Mouse (Mus musculus): Measurements from ENCODE around the gene Numbl.

Gene Numbl

DNA sequence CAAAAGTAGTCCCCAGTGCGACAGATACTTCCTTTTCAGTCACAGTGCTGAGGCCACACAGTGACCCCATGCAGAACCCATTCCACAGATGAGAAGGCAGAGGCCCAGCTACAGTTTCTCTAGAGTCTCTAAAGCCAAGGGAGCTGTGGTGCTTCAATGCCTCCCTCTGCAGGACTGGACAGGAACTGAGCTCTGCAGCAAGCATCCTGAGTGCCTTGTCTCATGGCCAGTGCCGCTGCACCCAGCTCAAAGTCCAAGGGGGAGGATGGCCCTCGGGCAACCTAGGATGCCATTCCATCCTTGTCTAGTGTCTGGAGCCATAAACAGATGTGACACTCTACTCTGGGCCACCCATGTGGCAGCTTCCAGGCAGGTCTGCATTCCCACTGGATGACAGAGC, 2.5 kb upstream of the Numbl start:
- no peak for DNase-seq (ENCODE audit: low read depth)

DNA sequence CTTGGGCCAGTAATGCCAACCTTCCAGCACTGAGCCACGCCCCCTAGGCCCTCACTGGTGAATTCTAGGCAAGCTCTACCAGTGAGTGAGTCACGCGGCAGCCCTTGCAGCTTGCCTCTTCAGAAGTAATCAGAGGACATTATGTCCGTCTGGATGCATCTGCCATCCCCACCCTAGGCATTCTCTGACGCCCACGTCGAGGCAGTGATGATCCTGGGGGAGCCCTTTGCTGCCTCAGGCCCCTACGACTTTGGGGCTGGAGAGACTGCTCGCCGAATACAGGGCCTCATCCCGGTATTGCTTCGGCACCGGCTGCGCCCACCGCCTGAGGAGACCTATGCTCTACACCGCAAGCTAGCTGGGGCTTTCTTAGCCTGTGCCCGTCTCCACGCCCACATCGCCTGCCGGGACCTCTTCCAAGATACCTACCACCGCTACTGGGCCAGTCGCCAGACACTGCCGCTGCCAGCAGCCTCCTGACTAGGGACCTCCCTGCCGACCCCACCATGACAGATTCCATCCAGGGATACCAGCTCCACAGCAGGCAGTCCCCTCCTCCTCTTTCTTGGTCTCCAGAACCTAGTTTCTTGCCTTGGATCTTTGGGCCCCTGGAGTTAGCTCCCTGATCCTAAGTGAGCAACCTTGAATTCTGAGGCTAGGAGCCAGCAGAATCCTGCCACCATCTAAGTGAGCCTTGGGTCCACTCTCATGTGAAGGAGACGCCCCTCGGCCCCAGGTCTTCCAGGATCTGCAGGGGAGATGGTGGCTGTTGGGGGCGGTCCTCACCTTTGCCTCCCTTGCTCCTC, 984 bp upstream of the Numbl start:
- peak; percentile 78 for DNase-seq (ENCODE audit: low read depth)

DNA sequence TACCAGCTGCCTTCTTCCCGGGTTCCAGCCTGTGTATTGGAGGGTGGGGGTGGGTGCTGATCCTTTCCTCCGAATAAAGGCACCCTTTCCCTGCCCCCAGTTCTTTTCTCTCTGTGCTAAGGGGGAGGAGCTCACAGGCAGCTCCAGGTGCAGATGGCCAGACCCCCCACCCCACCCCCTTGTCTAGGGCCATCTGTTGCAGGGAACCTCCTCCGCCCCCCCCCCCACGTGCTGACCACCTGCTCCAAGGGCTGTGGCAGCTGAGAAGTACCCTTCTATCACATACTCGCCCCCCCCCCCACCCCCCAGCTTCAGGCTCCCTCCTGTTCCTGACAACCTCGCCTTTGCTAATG, 405 bp upstream of the Numbl start:
- no peak for DNase-seq (ENCODE audit: low read depth)

DNA sequence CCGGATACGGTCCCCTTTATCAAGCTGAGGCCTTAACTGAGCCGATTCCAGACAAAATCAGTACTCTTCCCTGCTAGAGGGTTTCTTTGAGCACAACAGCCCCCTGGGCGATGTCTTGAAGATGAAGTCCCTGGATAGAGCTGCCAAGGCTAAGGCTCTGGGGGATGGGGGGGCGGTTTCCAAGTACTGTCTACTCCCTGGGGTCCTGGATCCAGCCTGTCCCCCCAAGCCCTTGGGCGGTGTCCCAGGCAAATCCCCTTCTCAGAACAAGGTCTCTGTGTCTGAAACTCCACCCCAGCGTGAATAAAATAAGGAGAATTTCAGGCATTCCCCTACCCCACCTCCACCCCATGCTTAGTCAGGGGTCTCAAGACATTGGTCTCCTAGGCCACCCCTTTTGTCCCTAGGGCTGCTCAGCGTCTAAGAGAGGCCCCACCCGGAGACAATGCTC, 1.1 kb downstream of the Numbl start:
- no peak for DNase-seq (ENCODE audit: low read depth)

DNA sequence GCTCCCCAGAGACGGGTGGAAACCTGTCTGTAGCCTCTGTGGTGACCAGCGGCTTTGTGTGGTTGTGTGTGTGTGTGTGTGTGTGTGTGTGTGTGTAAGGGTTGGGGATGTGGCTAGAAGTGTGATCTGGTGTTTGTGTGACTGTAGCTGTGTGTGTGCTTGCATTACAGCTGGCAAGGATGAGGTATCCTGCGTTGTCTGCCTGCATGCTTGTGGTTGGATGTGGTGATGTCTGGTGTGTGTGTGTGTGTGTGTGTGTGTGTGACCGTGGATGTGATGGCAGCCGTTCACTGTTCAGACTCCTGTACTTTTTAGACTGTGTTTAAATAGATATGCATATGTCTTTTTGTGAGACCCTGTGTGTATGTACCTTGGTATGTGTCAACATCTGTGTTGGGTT, 1.5 kb downstream of the Numbl start:
- DNase-seq (ENCODE audit: low read depth), result peak; percentile 38

DNA sequence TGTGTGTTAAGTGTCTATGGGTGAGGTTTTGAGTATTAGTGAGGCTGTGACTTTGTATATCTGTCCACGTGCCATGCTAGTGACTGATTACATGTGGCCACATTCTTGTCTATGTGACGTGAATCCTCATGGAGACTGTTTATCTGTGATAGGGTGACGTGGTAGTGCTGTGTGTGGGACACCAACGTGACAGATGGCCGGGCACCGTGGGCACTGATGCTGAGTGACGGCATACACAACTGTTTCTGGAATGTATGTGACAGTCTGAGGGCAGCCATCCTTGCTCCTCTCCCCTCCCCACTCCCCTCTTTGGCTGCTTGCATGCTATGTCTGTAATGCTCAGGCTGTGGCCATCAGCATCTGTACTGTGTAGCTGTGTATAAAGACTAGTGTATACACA, 2.6 kb downstream of the Numbl start:
- no peak for DNase-seq (ENCODE audit: low read depth)

DNA sequence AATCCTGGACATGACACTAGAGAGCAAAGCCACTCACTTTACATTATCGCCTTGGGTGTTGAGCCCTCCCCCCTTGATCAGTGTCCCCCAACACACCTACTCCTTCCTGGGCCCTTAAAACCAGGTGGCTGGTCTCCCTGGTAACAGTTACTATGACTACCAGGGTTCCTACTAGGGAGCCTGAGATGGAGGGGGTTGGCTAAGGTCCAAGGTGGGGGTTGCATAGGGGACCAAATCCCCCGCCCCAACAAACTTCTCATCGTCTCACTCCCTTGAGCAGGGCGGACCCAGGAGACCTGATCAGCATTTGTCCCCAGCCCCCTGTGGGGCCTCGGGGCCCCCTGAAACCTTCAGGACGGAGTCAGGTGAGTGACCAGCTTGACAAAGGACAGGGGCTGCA, 3.7 kb downstream of the Numbl start:
- no peak for DNase-seq (ENCODE audit: low read depth)

DNA sequence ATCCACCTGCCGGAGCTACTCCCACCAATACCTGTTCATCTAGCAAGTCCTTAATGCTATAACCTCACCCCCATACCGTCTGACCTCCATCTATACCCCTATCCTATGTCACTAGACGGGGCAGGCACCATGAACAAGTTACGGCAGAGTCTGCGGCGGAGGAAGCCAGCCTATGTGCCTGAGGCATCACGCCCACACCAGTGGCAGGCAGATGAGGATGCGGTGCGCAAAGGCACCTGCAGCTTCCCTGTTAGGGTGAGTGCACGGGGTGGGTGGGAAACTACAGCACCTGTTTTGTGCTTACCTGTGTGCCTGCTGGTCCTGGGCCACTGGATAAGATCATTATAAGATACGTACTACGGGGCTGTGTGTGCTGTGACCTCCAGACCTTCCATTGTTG, 6.5 kb downstream of the Numbl start:
- DNase-seq (ENCODE audit: low read depth), result no peak

DNA sequence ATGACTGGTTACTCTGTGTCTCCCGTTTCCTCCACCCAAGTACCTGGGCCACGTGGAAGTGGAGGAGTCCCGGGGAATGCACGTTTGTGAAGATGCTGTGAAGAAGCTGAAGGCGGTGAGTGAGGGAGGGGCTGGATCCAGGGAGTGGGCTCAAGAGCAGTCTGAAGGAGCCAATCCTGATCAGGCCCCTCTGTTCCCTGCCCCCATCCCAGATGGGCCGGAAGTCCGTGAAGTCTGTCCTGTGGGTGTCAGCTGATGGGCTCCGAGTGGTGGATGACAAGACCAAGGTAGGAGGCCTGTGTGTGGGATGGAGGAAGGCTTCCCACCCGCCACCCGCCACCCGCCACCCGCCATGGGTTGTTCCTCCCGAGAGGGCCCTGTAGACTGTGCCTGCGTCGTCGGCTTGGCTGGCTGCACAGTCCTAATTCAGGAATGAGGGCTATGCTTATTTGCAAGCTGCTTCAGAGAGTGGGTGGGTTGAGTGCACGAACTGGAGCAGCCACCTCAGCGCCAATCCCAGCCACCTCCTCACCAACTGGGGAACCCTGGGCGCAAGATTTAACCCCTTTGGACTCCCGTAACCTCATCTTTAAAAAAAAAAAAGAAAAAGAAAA, 8.4 kb downstream of the Numbl start:
- DNase-seq (ENCODE audit: low read depth), result no peak

DNA sequence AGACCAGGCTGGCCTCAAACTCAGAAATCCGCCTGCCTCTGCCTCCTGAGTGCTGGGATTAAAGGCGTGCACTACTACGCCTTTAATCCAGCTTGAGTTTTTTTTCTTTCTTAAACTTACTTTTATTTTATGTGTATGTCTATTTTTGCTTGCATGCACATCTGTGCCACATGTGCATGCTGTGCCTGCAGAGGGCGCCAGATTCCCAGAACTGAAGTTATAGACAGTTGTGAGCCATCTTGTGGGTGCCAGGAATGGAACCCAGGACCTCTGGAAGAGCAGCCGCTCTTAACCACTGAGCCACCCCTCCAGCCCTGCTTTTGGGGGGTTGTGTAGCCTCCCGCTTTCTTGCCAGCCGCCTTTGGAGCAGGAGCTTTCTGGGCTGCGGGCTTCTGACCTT, 13.2 kb downstream of the Numbl start:
- DNase-seq (ENCODE audit: low read depth), result no peak

DNA sequence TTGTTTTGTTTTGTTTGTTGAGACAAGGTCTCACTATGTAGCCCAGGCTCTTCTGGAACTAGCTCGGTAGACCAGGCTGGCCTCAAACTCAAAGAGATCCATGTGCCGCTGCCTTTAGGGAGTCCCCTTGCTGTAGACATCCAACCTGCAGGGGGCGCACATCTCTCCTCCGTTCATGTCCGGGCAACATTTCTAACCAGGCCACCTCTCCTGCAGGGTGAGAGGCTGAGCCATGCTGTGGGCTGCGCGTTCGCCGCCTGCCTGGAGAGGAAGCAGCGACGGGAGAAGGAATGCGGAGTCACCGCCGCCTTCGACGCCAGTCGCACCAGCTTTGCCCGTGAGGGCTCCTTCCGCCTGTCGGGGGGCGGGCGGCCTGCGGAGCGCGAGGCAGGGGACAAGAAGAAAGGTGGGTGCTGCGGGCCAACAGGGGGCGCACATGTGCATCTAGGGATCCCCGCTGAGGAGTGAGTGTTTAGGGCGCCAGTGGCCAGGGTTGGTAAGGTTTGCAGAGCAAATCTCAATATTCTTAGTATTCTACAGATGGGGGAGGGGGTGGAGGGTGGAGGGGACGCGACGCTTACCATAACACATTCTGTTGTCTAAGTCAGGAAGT, 15.6 kb downstream of the Numbl start:
- DNase-seq (ENCODE audit: low read depth), result no peak

DNA sequence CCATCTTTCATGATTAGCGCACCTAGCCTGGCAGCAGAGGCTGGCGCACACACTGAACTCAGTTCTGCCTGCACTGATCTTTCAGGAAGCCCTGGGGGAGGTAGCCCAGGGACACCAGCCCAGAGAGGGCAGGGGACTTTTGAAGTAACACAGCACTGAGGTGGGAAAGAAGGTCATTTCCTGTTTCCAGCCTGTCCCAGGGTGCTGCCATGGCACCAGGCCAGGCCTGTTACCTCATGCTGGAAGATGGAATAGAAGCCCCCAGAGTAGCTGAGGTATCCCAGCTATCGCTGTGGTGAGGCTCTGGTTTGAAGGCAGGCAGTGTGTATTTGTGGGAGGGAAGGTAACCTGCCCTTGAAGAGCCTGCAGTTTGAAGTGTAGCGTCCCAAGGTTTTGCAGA, 16.7 kb downstream of the Numbl start:
- DNase-seq (ENCODE audit: low read depth), result no peak

DNA sequence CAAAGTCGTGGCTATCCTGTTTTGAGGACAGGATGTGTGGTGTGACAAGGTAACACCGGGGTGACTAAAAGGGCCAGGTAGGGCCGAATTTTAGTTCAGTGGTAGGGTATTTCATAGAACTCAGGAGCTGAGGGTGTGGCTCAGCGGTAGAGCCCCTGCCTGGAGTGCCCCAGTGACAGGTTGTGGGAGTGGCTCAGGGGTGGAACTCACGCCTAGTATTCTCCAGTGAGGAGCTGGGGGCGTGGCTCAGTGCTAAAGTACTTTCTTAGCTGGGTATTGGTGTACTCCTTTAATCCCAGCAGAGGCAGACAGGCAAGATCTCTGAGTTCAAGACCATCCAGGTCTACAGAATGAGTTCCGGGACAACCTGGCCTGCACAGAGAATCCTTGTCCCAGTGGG, 17.8 kb downstream of the Numbl start:
- no peak for DNase-seq (ENCODE audit: low read depth)

DNA sequence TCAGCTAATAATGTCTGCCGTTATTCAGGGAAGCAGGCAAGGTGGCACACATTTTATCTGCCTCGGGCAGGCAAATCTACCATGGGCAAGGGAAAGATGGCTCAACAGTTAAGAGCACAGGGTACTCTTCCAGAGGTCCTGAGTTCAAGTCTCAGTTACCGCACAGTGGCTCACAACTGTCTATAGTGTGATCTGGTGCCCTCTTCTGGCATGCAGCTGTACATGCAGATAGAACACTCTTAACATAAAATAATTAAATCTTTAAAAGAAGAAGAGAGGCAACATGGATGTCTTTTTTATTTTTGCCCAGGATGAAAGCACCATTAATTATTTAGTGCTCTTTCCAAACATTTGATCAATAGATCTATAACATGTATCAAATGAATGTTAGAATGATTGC, 19.0 kb downstream of the Numbl start:
- no peak for DNase-seq (ENCODE audit: low read depth)

DNA sequence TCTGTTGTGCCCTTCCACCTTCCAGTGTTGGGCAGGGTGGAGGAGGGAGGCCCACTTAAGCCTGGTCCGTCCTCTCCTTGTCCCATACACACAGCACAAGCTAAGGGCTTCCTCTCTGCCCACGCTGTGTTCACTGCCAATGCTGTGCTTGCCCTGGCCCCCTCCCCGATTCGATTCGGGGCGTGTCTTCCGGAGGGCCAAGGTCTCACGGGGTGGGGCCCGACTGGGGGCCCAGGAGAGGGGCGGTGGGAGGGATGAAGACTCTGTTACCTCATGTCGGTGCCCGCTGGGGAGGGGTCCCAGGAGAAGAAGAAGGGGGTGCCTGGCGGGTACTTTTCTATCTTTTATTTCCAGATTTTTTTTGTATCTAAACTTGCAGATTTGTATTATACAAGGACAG, 23.5 kb downstream of the Numbl start:
- no peak for DNase-seq (ENCODE audit: low read depth)

DNA sequence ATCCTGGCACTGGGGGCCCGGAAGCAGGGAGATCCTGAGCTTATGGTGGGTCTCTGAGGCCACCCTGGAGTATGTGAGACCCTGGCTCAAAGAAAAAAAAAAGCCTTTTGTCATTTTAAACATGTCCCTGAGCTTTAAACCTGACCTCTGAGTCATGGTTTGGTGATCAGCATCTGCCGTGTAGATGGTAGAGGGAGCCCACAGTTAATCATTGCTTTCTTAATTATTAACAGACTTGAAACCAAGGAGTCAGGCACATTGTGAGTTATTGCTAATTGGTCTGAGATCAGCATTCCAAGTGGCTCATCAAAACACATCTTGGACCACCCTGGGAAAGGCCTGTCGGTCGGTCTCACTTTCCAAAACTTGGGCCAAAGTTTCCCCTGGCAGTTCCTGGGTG, 24.0 kb downstream of the Numbl start:
- no peak for DNase-seq (ENCODE audit: low read depth)

DNA sequence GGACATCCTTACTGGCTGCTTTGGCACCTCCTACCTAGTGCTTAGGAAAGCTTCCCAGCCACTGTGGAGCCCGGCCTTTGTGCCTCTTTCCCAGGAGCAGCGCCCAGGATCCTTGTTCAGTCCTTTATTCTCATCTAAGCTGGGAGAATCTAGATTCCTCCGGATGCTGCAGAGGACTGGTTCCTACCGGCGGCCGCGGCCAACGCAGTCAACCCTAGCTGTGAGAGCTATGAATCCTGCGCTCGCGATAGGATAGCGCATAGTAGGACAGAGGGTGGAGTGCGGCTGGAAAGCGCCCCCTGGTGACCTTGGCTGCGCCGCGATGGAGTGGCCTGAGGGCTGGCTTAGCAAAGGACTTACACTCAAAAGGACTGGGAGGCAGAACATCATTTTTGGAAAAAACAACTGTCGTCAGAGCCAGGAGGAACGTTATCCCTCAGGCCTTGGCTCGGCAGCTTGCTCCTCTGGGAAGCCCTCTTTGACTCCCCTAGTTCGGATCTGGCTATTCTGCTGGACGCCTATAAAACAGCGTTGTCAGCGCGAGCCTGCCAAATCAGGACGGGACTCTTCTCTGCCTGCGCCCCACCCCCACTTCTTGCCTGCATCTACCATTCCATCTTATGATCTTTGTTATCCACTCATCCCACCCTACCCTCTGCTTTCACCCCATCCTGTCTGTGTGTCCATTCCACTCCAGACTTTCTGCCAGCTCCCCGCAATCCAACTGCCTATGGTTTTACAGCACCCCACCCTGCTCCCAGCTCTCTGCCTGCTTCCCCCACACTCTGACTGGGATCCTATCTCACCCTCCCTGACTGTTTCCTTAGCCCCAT, 26.8 kb downstream of the Numbl start:
- DNase-seq (ENCODE audit: low read depth), result no peak

DNA sequence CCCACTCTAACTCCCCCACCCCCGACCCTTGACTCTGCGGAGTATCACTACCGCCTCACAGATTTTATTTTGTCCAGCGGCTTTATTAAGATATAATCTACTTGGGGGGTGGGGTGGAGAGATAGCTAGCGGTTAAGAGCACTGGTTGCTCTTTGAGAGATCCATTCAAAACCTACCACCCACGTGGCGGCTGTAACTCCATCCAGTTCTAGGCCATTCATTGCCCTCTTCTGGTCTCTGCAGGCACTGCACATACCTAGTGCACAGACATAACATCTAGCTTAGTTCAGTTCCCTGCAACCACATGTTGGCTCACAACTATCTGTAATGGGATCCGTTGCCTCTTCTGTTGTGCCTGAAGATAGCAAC, 27.4 kb downstream of the Numbl start:
- peak; percentile 35 for DNase-seq (ENCODE audit: low read depth)

DNA sequence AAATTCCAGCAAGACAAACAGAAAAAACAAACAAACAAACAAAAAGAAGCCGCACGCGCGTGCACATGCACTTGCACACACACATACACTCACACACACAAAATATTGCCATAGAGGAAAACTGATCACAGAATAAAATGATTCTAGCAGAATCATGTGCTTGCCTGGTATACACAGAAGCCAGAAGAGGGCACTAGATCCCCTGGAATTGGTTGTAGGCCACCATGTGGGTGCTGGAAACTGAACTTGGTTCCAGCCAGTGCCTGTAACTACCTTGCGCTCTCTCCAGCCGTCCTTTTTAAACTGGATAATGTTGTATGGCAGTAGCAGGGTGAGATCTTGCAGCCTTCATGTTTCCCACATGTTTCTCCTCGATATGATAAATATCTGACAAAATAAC, 30.5 kb downstream of the Numbl start:
- DNase-seq (ENCODE audit: low read depth), result no peak

DNA sequence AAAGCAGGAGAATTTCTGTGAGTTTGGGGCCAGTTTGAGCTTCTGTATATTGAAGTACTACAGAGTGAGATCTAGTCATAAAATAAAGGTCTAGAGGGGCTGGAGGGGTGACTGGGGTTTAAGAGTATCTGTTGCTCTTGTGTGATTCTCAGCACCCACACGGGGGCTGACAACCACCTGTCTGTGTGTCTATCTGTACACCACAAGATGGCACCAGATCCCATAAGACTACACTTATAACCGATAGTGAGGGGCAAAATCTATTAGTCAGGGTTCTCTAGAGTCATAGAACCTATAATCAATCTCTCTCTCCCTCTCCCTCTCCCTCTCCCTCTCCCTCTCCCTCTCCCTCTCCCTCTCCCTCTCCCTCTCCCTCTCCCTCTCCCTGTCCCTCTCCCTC, 32.3 kb downstream of the Numbl start:
- no peak for DNase-seq (ENCODE audit: low read depth)

DNA sequence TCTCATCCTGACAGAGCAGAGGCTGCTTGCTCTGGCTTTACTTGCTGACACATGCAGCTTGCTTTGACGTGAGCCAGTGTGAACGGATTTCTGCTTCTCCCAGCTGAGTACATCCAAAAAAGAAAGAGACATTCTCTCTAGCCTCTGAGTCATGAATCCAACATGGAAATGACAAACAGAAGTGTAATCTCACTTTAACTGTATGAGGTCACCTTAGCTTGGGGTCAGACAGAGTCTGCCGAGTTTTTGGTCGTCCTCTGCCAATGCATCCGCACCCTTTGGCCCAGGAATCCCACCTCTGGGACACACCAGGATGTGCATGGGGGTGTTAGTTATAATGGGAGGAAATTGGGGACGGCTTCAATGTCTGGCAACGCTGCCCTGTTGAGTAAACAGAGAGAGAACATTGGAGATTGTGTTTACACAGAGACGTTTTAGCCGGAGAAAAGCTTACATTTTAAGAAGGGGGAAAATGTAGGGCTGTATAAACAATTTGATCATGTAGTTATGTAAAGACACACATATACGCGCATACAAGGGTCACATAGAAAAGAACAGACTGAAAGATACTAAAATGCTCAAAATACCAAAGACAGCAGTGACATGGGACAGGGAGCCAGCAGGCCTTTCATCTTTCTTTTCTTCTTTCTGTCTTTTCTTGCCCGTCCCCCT, 33.7 kb downstream of the Numbl start:
- peak; percentile 46 for DNase-seq (ENCODE audit: low read depth)

DNA sequence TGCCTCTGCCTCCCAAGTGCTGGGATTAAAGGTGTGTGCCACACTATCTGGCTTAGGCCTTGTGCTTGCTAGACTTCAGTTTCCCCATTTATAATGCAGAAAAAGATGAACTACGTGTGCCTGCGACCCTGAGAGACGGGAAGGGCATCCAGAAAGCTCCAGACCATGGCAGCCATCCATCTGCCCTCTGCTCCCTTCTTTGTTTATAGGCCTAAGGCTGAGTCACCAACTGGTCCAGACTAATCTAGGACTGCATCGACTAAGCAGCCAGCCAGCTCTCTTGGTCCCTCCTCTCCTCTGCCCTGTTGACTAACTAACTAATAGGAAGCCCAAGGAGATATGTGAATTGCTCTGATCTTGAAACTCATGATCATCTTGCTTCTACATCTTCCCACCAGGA, 37.7 kb downstream of the Numbl start:
- DNase-seq (ENCODE audit: low read depth), result peak; percentile 40

All from fibroblast of lung, adult 2 months (primary cell).